Mouse (Mus musculus) lung, adult 18-20 months (tissue): Measurements from ENCODE around the gene Gm9833.

Experiments used
- DNase-seq, 2 experiments: peaks; one replicate each; pipeline ENCODE4 v3.0.0; 2022; ENCODE audit warnings: mixed read lengths in 2 of 2

Gene Gm9833

GRCm38 (mm10) chr3:10124071-10124470, 36.2 kb downstream of the Gm9833 start:
- no peak for DNase-seq

DNA sequence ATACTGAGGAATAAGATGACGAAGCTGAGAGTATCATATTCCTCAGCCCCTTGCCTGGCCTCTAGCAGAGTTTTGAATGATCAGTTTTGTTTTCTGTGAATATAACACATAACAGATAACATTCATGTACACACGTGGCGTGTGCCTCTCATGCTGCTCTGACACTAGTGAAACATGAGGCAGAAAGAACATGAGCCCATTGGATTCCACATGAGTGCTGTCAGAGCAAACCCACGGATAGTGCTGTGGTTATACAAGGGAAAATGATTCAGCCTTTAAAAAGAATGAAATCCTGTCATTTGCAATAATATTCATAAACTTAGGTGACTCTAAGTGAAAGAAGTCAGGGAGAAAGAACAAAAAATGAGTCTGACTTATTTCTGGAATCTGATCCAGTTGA, 37.4 kb downstream of the Gm9833 start:
- no peak for DNase-seq

DNA sequence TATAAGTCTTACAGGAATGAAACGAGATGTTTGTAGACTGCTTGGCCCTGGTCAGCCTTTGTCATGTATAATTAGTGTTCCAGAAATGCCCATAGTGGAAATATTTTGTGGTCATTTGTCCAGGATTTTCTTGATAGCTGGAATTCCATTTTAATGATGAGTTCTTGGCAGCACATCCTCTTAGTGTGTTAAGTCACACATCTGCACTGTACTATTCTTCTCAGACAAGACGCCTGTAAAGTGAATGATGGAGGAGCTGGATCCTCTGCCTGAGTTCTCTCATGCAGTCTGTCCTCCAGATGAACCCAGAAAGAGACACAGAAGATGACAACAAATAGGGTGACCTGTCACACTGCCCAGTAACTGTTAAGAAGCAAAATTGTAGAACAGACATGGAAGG, 38.1 kb downstream of the Gm9833 start:
- DNase-seq = no peak

DNA sequence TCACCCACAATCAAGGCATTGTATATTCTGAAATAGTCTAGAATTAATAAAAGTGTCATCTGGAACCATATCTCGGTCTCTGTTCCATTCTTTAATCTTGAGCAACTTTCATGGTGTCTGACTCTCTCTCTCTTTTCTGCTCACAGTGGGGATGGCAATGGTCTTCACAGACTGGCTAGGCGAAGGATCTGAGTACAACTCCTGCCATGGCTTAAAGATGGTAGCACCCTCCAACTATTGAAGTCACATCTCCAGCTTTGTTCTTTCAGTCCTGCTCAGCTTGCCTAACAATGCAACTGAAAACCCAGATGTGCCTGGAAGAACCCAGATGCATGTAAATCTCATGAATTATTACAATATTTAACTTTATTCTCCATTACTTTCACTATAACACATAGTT, 38.6 kb downstream of the Gm9833 start:
- DNase-seq = no peak

DNA sequence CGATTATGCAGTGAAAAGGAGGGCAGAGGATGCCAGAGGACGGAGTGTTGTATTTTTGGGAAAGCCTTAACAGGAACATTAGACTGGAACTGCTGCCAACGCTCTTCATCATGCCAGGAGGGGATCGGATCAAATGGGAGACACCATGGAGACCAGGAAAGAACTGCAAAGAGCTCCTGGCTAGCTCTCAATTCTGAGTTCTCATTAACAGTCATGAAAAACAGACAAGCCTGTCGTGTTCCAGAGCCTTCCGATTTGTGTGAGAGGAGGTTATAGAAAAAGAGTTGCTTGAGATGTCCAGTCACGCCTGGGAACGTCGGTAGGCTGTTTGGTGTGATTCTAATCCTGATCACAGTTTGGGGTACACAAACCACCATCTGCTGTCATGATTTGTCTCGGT, 39.0 kb downstream of the Gm9833 start:
- DNase-seq = no peak

- no peak for DNase-seq
Measured at GRCm38 (mm10) chr3:10127505-10127904, 39.6 kb downstream of the Gm9833 start.
